Mouse (Mus musculus): ENCODE measurements at regions not wholly inside any gene's neighbourhood (a gene's known extent, or its start where the extent isn't known, plus 50 kb on each side); places are given as distances from the start of the nearest gene placed in this dataset.

DNA sequence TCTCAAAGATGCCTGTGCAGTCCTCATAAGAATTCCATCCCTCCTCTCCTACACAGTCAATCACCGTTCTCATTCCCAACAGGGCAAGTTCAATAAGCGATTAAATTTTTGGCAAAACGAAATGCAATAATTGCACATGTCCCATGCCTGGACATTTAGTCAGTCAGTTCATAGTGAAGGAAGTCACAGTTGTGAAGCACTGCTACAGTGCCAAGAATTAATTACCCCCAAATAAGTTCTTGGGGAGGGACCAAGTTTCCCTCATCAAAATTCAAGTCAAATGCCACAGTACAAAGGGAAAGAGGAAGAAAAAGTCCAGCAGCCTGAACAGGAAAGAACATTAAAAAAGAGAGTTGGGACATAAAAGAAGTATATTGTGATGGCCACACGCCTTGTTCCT, 112.4 kb upstream of the Ppargc1a start:
- H3K9me3 ChIP-seq (replicated peaks), result no peaks in the 10 kb centered on the region
- H3K27me3 ChIP-seq, result no peaks in the 10 kb centered on the region
- ATAC-seq (ENCODE audit: low read depth) (no peak), DNase-seq (no peak)
- H3K4me3 ChIP-seq (replicated peaks), result no peak overlapping the region
- H3K27ac ChIP-seq, result no peak overlapping the region
- WGBS (ENCODE audit: insufficient replicate concordance), result 59% methylated on average over 4 of the region's 4 CpGs
- H3K4me1 ChIP-seq (replicated peaks), result no peaks in the 10 kb centered on the region
- no peaks in the 10 kb centered on the region for H3K36me3 ChIP-seq
- no peak overlapping the region for H3K4me2 ChIP-seq
- H3K9ac ChIP-seq, result no peak overlapping the region

DNA sequence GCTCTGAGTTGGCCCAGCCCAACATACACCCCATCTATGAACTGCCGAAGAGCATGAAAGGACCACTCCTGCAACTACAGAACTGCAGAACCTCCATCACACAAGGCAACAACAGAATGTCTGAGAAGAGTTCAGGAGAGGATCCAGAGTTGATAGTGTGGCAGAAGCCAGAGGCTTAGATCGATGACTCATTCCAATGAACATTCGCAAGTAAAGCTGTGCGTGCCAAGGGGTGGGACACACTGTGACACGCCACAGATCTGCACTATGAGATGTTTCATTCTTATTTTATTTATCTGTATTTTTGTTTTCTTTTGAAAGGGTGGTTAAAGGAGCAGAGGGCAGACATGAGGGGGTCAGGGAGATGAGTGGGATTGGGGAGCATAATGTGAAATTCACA, 103.7 kb upstream of the Ppargc1a start:
- Histone ChIP-seq H3K36me3 (no peaks in the 10 kb centered on the region), H3K27me3 (no peaks in the 10 kb centered on the region), H3K4me1 (replicated peaks) (no peaks in the 10 kb centered on the region), H3K4me3 (replicated peaks) (no peak overlapping the region), H3K9me3 (replicated peaks) (no peaks in the 10 kb centered on the region), H3K4me2 (no peak overlapping the region), H3K9ac (no peak overlapping the region), H3K27ac (no peak overlapping the region)
- WGBS (ENCODE audit: insufficient replicate concordance), result 75% methylated on average over 5 of the region's 5 CpGs
- DNase-seq (no peak), ATAC-seq (ENCODE audit: low read depth) (no peak)

DNA sequence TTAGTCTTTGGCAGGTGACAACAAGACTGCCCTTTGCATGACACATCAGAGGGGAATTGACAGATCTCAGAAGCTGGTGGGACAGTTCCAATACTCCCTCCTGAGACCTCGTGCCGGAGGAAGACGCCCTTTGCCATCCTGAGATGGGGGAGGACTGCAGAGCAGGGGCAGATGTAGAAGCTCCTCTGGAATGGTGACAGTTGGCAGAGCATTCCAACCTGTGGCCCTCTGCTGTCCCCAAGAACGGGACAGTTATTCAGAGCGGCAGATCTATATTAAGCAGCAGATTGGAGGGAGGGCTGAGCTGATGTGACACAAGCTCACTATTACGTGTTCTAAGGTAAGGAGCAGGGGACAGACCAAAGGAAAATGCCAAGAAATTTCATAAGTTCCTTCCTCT, 97.7 kb upstream of the Ppargc1a start:
- H3K9ac ChIP-seq, result no peak overlapping the region
- no peak for ATAC-seq (ENCODE audit: low read depth)
- H3K36me3 ChIP-seq, result no peaks in the 10 kb centered on the region
- no peaks in the 10 kb centered on the region for H3K9me3 ChIP-seq (replicated peaks)
- no peaks in the 10 kb centered on the region for H3K27me3 ChIP-seq
- H3K4me2 ChIP-seq, result no peak overlapping the region
- no peak overlapping the region for H3K4me3 ChIP-seq (replicated peaks)
- H3K27ac ChIP-seq, result no peak overlapping the region
- no peaks in the 10 kb centered on the region for H3K4me1 ChIP-seq (replicated peaks)
- 54% methylated on average over 6 of the region's 6 CpGs for WGBS (ENCODE audit: insufficient replicate concordance)
- no peak for DNase-seq

DNA sequence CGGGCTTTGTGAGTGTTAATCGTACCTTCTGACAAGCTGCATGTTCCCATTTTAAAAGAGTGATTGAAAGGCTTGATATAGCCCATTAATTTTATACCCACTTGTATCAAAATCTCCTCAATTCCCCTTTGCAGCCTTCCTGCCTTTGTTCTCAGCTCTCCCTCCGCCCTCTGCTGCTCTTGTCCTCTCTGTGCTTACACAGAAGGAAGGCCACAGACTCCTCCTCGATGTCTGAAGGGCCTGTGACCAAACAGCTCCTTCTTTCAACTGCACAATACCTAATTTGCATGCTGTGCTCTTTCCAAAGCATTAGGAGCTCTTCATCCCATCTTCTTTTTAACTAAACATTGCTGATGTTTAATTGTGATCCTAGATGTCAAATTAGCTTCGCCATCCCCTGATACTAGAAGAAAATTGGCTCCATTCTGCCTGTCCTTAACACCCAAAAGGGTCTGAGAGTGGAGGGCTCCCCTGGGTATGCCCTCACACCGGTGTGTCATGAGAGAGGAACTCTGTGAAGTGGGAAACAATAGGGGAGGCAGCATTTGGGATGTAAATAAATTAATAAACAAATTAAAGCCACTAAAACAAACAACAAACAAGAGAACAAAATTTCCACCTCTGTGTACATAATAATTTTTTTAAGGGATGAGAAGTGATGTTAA, 90.8 kb upstream of the Ppargc1a start:
- Histone ChIP-seq H3K4me1 (replicated peaks) (no peaks in the 10 kb centered on the region), H3K36me3 (no peaks in the 10 kb centered on the region), H3K4me3 (replicated peaks) (no peak overlapping the region), H3K9ac (no peak overlapping the region), H3K9me3 (replicated peaks) (no peaks in the 10 kb centered on the region), H3K4me2 (no peak overlapping the region), H3K27me3 (no peaks in the 10 kb centered on the region), H3K27ac (no peak overlapping the region)
- no peak for ATAC-seq (ENCODE audit: low read depth)
- WGBS (ENCODE audit: insufficient replicate concordance), result 41% methylated on average over 6 of the region's 6 CpGs
- DNase-seq, result no peak

DNA sequence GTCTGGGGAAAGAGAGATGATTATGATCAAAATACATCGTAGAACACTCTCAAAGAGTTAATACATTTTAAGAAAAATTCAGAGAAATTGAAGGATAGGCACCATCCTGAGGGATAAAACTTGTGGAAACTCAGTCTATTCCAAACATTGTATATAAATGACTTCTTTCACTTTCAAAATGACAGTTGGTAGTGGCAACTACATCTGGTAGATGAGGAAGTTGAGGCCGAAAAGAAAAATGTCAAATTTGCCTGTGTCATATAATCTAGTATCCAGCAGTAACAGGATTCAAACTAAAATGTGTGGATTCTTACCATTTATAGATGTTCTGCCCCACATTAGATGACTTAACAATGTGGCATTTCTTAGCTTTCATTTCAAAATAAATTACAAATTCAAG, 86.0 kb upstream of the Ppargc1a start:
- no peak overlapping the region for H3K4me2 ChIP-seq
- no peaks in the 10 kb centered on the region for H3K9me3 ChIP-seq (replicated peaks)
- ATAC-seq (ENCODE audit: low read depth) (no peak), DNase-seq (no peak)
- no peak overlapping the region for H3K9ac ChIP-seq
- H3K4me3 ChIP-seq (replicated peaks), result no peak overlapping the region
- no peak overlapping the region for H3K27ac ChIP-seq
- no peaks in the 10 kb centered on the region for H3K27me3 ChIP-seq
- 54% methylated on average over 2 of the region's 2 CpGs for WGBS (ENCODE audit: insufficient replicate concordance)
- no peaks in the 10 kb centered on the region for H3K36me3 ChIP-seq
- no peaks in the 10 kb centered on the region for H3K4me1 ChIP-seq (replicated peaks)

DNA sequence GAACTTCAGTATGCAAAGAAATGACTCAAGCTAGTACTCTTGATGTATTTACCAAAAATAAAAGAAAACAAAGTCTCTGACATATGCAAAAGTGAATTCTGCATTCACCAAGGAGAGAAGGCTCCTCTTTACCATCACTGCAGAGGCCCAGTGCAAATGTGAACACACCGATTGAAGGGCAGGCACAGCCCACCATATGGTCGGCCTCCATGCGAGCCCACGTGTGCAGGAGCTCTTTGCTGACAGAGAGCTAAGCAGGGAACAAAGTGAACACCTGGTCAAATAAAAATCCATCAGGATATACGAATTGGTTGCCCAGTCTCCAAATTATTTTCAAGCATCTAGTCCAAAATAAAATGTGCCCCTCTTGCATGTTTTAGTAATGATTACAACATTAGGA, 56.9 kb upstream of the Ppargc1a start:
- Histone ChIP-seq H3K9ac (no peak overlapping the region), H3K4me3 (replicated peaks) (no peak overlapping the region), H3K4me1 (replicated peaks) (no peaks in the 10 kb centered on the region), H3K27ac (no peak overlapping the region), H3K27me3 (no peaks in the 10 kb centered on the region), H3K4me2 (no peak overlapping the region), H3K36me3 (no peaks in the 10 kb centered on the region), H3K9me3 (replicated peaks) (no peaks in the 10 kb centered on the region)
- DNase-seq, result no peak
- 65% methylated on average over 5 of the region's 5 CpGs for WGBS (ENCODE audit: insufficient replicate concordance)
- no peak for ATAC-seq (ENCODE audit: low read depth)

All from liver, embryonic 13.5 days (tissue).